Mouse (Mus musculus) heart, adult 8-10 months (tissue): ENCODE data around the gene 1700029J07Rik. TPM values are rescaled to one million over a fixed set of nuclear protein-coding genes. Genes with fewer than 3 reads are reported as not detected.

Source experiments
- DNase-seq: peaks from one replicate; pipeline ENCODE4 v3.0.0; 2022; ENCODE audit warnings: low spot score
- total RNA-seq, 4 experiments: library from RNA; stranded (reverse); gene quantifications; 2 replicates each; pipeline ENCODE4 v1.2.4; 2022

Gene 1700029J07Rik
- 1 to 10 TPM in 1 of 4 experiments, under 1 TPM in 3; 0.35 to 1.1 (median 0.58) TPM for total RNA-seq

GRCm38 (mm10) chr8:45975126-45975836 lies at the start of gene 1700029J07Rik, which contains the start of gene Ufsp2:
Gene 1700029J07Rik, minus strand, starts transcription at chr8:45975252.
Gene Ufsp2, plus strand, starts transcription at chr8:45975528.
- peak; percentile 96 for DNase-seq

- DNase-seq: no peak
These were observed 49.3 kb upstream of the 1700029J07Rik start for GRCm38 (mm10) chr8:46024392-46024791.

GRCm38 (mm10) chr8:46022758-46023157 lies 47.7 kb upstream of the 1700029J07Rik start:
- no peak for DNase-seq

- DNase-seq: peak; percentile 48
These were observed 47.2 kb upstream of the 1700029J07Rik start for GRCm38 (mm10) chr8:46022203-46022602.

GRCm38 (mm10) chr8:46010746-46011680 lies 36.0 kb upstream of the 1700029J07Rik start:
- no peak for DNase-seq

- no peak for DNase-seq
These were observed 35.3 kb upstream of the 1700029J07Rik start for GRCm38 (mm10) chr8:46010306-46010705.

GRCm38 (mm10) chr8:46007050-46007672 lies 32.1 kb upstream of the 1700029J07Rik start:
- no peak for DNase-seq

GRCm38 (mm10) chr8:46005596-46005995 lies 30.5 kb upstream of the 1700029J07Rik start, which contains the start of gene Ankrd37:
Gene Ankrd37, minus strand, starts transcription at chr8:46005707.
- no peak for DNase-seq

- peak; percentile 99 for DNase-seq
These were observed 25.0 kb upstream of the 1700029J07Rik start for GRCm38 (mm10) chr8:45999784-46000705.

GRCm38 (mm10) chr8:45999138-45999783 lies 24.2 kb upstream of the 1700029J07Rik start, which contains the start of gene Lrp2bp:
Gene Lrp2bp, plus strand, starts transcription at chr8:45999303.
- DNase-seq: no peak

- DNase-seq: no peak
These were observed 23.2 kb upstream of the 1700029J07Rik start for GRCm38 (mm10) chr8:45998228-45998627.

- no peak for DNase-seq
These were observed 20.5 kb upstream of the 1700029J07Rik start for GRCm38 (mm10) chr8:45995576-45995975.

GRCm38 (mm10) chr8:45994111-45994510 lies 19.1 kb upstream of the 1700029J07Rik start:
- DNase-seq: no peak

GRCm38 (mm10) chr8:45990631-45991310 lies 15.7 kb upstream of the 1700029J07Rik start:
- DNase-seq: no peak

GRCm38 (mm10) chr8:45988189-45988588 lies 13.1 kb upstream of the 1700029J07Rik start:
- DNase-seq: no peak

GRCm38 (mm10) chr8:45986665-45987064 lies 11.6 kb upstream of the 1700029J07Rik start:
- no peak for DNase-seq

GRCm38 (mm10) chr8:45975837-45976468 lies 901 bp upstream of the 1700029J07Rik start:
- DNase-seq: no peak

- DNase-seq: no peak
These were observed 1.0 kb downstream of the 1700029J07Rik start for GRCm38 (mm10) chr8:45973988-45974505.

- no peak for DNase-seq
These were observed 4.2 kb downstream of the 1700029J07Rik start for GRCm38 (mm10) chr8:45970894-45971293.
